Mouse (Mus musculus) erythroblast, embryonic 14.5 days (primary cell): Measurements from ENCODE around the gene Plaur.

Experiments used
- GATA1 ChIP-seq: IDR thresholded peaks from 2 replicates; pipeline ENCODE4 v1.6.1; 2012; ENCODE audit warnings: low read length, inconsistent platforms, mixed read lengths
- TAL1 ChIP-seq: IDR thresholded peaks from 3 replicates; pipeline ENCODE4 v1.6.1; 2012; ENCODE audit warnings: low read length, inconsistent platforms, mixed read lengths

GRCm38 (mm10) chr7:24455726-24456125, 6.6 kb upstream of the Plaur start:
- no peak for TF ChIP-seq GATA1
- no peak for TF ChIP-seq TAL1
